Mouse (Mus musculus) heart, embryonic 11.5 days (tissue): ENCODE measurements around the gene Mta3. TPM values are rescaled to one million over a fixed set of nuclear protein-coding genes. Genes with fewer than 3 reads are reported as not detected.

Source experiments
- ATAC-seq: fragments of 200-750 bp; cut with Nextera tagmentation; replicated peaks from 2 replicates; pipeline ENCODE4 v1.8.0; 2017; ENCODE audit warnings: moderate library complexity; ENCODE audit not compliant: insufficient number of reproducible peaks, low FRiP score, low TSS enrichment
- H3K27ac ChIP-seq: fragments of 300-500 bp; sonication (generic); 2 replicates; pipeline ENCODE4 v1.5.1; 2014; ENCODE audit warnings: mild to moderate bottlenecking, low read depth, low read length
- H3K27me3 ChIP-seq: fragments of 300-500 bp; sonication (generic); 2 replicates; pipeline ENCODE4 v1.6.1; 2014; ENCODE audit warnings: mild to moderate bottlenecking, low read length, mixed read lengths; ENCODE audit not compliant: control insufficient read depth, insufficient read depth
- H3K36me3 ChIP-seq: fragments of 300-500 bp; sonication (generic); 2 replicates; pipeline ENCODE4 v1.6.1; 2014; ENCODE audit warnings: mild to moderate bottlenecking, low read length, moderate library complexity, mixed read lengths; ENCODE audit not compliant: control insufficient read depth, insufficient read depth
- H3K4me1 ChIP-seq: fragments of 300-500 bp; sonication (generic); 2 replicates; pipeline ENCODE4 v1.6.1; 2014; ENCODE audit warnings: low read length; ENCODE audit not compliant: control insufficient read depth, insufficient read depth
- H3K4me2 ChIP-seq: fragments of 300-500 bp; sonication (generic); 2 replicates; pipeline ENCODE4 v1.6.1; 2014; ENCODE audit warnings: mild to moderate bottlenecking, moderate library complexity
- H3K4me3 ChIP-seq: fragments of 300-500 bp; sonication (generic); 2 replicates; pipeline ENCODE4 v1.5.1; 2014; ENCODE audit warnings: low read depth, low read length
- H3K9ac ChIP-seq: fragments of 300-500 bp; sonication (generic); 2 replicates; pipeline ENCODE4 v1.6.1; 2014; ENCODE audit warnings: mild to moderate bottlenecking, low read depth, low read length, moderate library complexity
- H3K9me3 ChIP-seq: fragments of 300-500 bp; sonication (generic); replicated peaks from 2 replicates; pipeline ENCODE4 v1.6.1; 2016; ENCODE audit warnings: low read length; ENCODE audit not compliant: control insufficient read depth
- WGBS: fragments of 180-500 bp; shearing (Covaris S2); extraction: QIAGEN DNeasy Blood & Tissue Kit; methylation state at CpG from one replicate; pipeline ENCODE4 v1.1.7; 2014; ENCODE audit not compliant: insufficient replicate concordance; 5-methylcytosine and 5-hydroxymethylcytosine counted together
- polyA plus RNA-seq: library from polyadenylated mRNA; unstranded; fragments of >200 nt; fragmentation: Nextera tagmentation; extraction: Ambion mirVana; gene quantifications from 2 replicates; pipeline ENCODE4 v1.2.1, GENCODE M21; 2014

The Mta3 gene
- polyA plus RNA-seq, 1 experiment from 2014 or later: 48.6 TPM

GRCm38 (mm10) chr17:83772711-83773110 is 66.7 kb downstream of the Mta3 start:
- Histone ChIP-seq H3K4me3 (no peak overlapping the region), H3K4me1 (0 out of 2 replicates have a peak, but pooled peaks cover 3% of the 10 kb centered on the region), H3K27me3 (no peaks in the 10 kb centered on the region), H3K36me3 (peaks cover 7% of the 10 kb centered on the region; the same call in 1 of the 2 replicates), H3K9ac (no peak overlapping the region), H3K4me2 (no peak overlapping the region), H3K27ac (no peak overlapping the region), H3K9me3 (no peaks in the 10 kb centered on the region)
- WGBS: 73% methylated on average over 8 of the region's 8 CpGs
- no peak for ATAC-seq

GRCm38 (mm10) chr17:83776965-83777364 is 71.0 kb downstream of the Mta3 start:
- H3K27me3 ChIP-seq: no peaks in the 10 kb centered on the region
- no peak overlapping the region for H3K4me2 ChIP-seq
- H3K4me1 ChIP-seq: no peaks in the 10 kb centered on the region
- no peak overlapping the region for H3K4me3 ChIP-seq
- H3K9me3 ChIP-seq: no peaks in the 10 kb centered on the region
- ATAC-seq: no peak
- H3K36me3 ChIP-seq: 0 out of 2 replicates have a peak, but pooled peaks cover 4% of the 10 kb centered on the region
- no peak overlapping the region for H3K9ac ChIP-seq
- no peak overlapping the region for H3K27ac ChIP-seq
- 93% methylated on average over 7 of the region's 7 CpGs for WGBS

DNA sequence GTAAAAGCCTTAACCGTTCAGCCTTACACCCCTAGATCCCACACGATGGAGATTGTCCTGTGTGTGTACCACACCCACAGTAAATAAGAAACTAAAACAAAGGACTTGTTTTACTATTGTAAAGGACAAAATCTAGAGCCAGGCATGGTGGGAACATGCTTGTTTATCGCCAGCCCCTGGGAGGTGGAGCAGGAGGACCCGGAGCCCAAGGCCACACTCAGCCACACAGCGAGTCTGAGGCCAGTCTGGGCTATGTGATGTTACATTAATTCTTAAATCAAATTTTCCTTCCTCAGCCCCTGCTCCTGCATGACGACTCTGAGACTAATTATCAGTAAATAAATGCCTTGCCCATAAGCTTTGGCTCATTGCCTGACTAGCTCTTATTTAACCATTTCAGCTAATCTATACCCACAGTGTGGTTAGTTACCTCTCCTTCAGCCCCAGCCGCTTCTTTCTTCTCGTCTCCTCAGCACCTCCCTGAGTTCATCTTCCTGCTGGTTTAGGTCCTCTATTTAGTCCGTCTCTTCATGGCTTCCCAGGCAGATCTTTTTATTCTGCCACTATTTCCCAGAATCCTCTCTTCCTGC is 71.6 kb downstream of the Mta3 start:
- Histone ChIP-seq H3K4me3 (no peak overlapping the region), H3K9ac (no peak overlapping the region), H3K36me3 (0 out of 2 replicates have a peak, but pooled peaks cover 4% of the 10 kb centered on the region), H3K9me3 (no peaks in the 10 kb centered on the region), H3K27me3 (no peaks in the 10 kb centered on the region), H3K4me1 (no peaks in the 10 kb centered on the region), H3K27ac (no peak overlapping the region), H3K4me2 (no peak overlapping the region)
- 88% methylated on average over 9 of the region's 9 CpGs for WGBS
- no peak for ATAC-seq

DNA sequence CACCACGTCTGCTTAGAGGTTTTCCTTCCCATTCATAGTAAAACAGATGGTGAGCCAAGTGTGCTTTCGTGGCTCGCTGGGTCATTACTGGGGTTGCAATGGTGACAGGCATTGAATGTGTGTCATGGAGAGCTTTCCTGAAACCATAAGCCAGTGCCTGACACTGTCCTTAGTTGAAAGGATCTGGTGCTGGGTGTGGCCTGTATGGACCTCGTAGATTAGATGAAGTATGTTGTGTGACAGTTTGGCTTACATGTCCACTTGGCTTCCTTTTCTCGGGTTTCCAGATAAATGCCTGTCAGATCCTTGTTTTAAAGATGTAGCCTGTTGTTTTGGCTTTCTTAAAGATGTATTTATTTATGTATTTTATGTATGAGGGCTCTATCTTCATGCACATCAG is 74.3 kb downstream of the Mta3 start:
- Histone ChIP-seq H3K4me2 (no peak overlapping the region), H3K9ac (no peak overlapping the region)

GRCm38 (mm10) chr17:83782740-83783139 is 76.8 kb downstream of the Mta3 start:
- no peaks in the 10 kb centered on the region for H3K9me3 ChIP-seq
- 79% methylated on average over 5 of the region's 5 CpGs for WGBS
- no peak overlapping the region for H3K9ac ChIP-seq
- no peak overlapping the region for H3K4me2 ChIP-seq
- H3K27me3 ChIP-seq: no peaks in the 10 kb centered on the region
- no peaks in the 10 kb centered on the region for H3K4me1 ChIP-seq
- no peak overlapping the region for H3K4me3 ChIP-seq
- no peak overlapping the region for H3K27ac ChIP-seq
- no peaks in the 10 kb centered on the region; the same call in 1 of the 2 replicates for H3K36me3 ChIP-seq
- no peak for ATAC-seq

More for the DNA sequence above, 74.3 kb downstream of the Mta3 start:
- Histone ChIP-seq H3K4me1 (no peaks in the 10 kb centered on the region), H3K9me3 (no peaks in the 10 kb centered on the region), H3K27ac (no peak overlapping the region), H3K4me3 (no peak overlapping the region), H3K27me3 (no peaks in the 10 kb centered on the region), H3K36me3 (peaks cover 4% of the 10 kb centered on the region; the same call in 1 of the 2 replicates)
- ATAC-seq: 0 out of 2 replicates have a peak, but pooled peaks have one; percentile 59
- 77% methylated on average over 5 of the region's 5 CpGs for WGBS

DNA sequence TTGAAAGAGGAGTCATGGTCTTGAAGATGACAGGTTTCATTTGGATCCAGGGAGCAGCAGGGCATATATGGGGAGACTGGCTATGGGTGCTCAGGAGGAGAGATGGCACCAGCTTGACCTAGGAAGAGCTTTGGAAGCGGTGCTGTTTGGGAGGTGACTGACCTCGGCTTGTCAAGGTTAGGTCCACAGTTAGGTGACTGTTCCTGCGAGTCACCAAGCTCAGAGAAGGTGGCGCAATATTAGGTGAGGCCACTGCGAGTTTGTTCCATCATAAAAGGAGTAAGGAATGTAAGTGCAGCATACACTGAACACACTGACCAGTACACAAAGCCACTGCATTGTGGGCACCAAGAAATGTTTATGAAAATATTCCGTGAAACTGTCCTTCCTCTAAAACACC is 80.5 kb downstream of the Mta3 start:
- no peak overlapping the region for H3K4me3 ChIP-seq
- no peaks in the 10 kb centered on the region for H3K4me1 ChIP-seq
- H3K4me2 ChIP-seq: no peak overlapping the region
- no peak overlapping the region for H3K9ac ChIP-seq
- no peaks in the 10 kb centered on the region; the same call in 1 of the 2 replicates for H3K36me3 ChIP-seq
- H3K9me3 ChIP-seq: no peaks in the 10 kb centered on the region
- no peaks in the 10 kb centered on the region for H3K27me3 ChIP-seq
- no peak overlapping the region for H3K27ac ChIP-seq
- no peak for ATAC-seq
- WGBS: 90% methylated on average over 6 of the region's 6 CpGs

DNA sequence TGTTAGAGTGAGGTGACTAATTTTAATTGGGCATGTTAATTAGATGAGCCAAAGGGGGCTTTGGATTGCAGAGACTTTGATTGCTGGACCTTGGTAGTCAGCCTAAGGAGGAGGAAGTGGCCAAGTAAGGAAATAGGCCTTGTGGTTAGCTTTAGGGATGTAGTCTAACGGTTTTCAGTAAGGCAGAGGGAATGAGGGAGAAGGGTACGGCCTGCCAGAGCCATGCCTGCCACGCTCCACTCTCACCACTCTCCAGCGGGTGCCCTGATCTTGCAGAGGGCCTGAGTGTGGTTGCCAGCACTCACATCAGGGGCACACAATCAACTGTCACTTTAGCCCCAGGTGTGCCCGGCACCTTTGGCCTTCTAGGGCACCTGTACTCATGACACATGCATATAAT is 84.2 kb downstream of the Mta3 start:
- Histone ChIP-seq H3K4me3 (no peak overlapping the region), H3K9ac (no peak overlapping the region), H3K27me3 (no peaks in the 10 kb centered on the region), H3K27ac (no peak overlapping the region), H3K9me3 (no peaks in the 10 kb centered on the region), H3K4me2 (no peak overlapping the region), H3K4me1 (no peaks in the 10 kb centered on the region), H3K36me3 (peaks cover 4% of the 10 kb centered on the region)
- WGBS: 88% methylated on average over 5 of the region's 5 CpGs
- ATAC-seq: no peak

- Histone ChIP-seq H3K4me3 (no peak overlapping the region), H3K4me1 (no peaks in the 10 kb centered on the region), H3K27ac (no peak overlapping the region), H3K9ac (no peak overlapping the region), H3K36me3 (peaks cover 4% of the 10 kb centered on the region), H3K9me3 (no peaks in the 10 kb centered on the region), H3K4me2 (no peak overlapping the region), H3K27me3 (no peaks in the 10 kb centered on the region)
- no peak for ATAC-seq
- WGBS: 84% methylated on average over 23 of the region's 23 CpGs
Observed at GRCm38 (mm10) chr17:83792388-83792787, 86.4 kb downstream of the Mta3 start.

GRCm38 (mm10) chr17:83795121-83795520 is 89.2 kb downstream of the Mta3 start:
- H3K27ac ChIP-seq: no peak overlapping the region
- H3K4me3 ChIP-seq: no peak overlapping the region
- H3K36me3 ChIP-seq: peaks cover 4% of the 10 kb centered on the region; the same call in 1 of the 2 replicates
- ATAC-seq: no peak
- no peaks in the 10 kb centered on the region for H3K9me3 ChIP-seq
- H3K27me3 ChIP-seq: no peaks in the 10 kb centered on the region
- H3K4me1 ChIP-seq: no peaks in the 10 kb centered on the region
- WGBS: 86% methylated on average over 17 of the region's 17 CpGs
- H3K4me2 ChIP-seq: no peak overlapping the region
- no peak overlapping the region for H3K9ac ChIP-seq
